ENCODE assay signal across 23 mouse cellular contexts in genomic region chr9:108055661-108056237, GRCm38 (mm10). TPM values are rescaled to one million over a fixed set of nuclear protein-coding genes. Genes with fewer than 3 reads are reported as not detected.
DNase-seq lines count a peak whose midpoint lies in the region; ATAC-seq and TF ChIP-seq lines count a peak whose summit lies in the region.
"Had no signal": no experiment of that assay in that cellular context is flagged by ENCODE, and none has a peak within 500 bp of the region (broad histone marks: within the 10 kb centered on the region; RNA-seq: fewer than 3 reads in every experiment).

No protein-coding gene starts in this region.

- H3K9ac ChIP-seq in midbrain, embryonic 11.5 days (ENCODE audit: low read length): no peak overlapping the region
- H3K9ac ChIP-seq in midbrain, embryonic 13.5 days (replicated peaks): no peak overlapping the region
- H3K9ac ChIP-seq: forebrain, embryonic 12.5 days; forebrain, embryonic 15.5 days; heart, embryonic 13.5 days; hindbrain, embryonic 14.5 days had no signal

- no peak for TF ChIP-seq CTCF in gastrocnemius, adult 2 months (IDR thresholded peaks at IDR 0.05)
- TF ChIP-seq CTCF in embryonic fibroblast, embryonic 13.5 days (IDR thresholded peaks at IDR 0.05; ENCODE audit: borderline replicate concordance, insufficient read depth, low read length): no peak

- H3K4me2 ChIP-seq in midbrain, embryonic 11.5 days: no peak overlapping the region
- no peak overlapping the region for H3K4me2 ChIP-seq in midbrain, embryonic 13.5 days (replicated peaks)
- H3K4me2 ChIP-seq: embryonic facial prominence, embryonic 13.5 days; forebrain, embryonic 12.5 days; forebrain, embryonic 15.5 days; heart, embryonic 13.5 days; hindbrain, embryonic 14.5 days had no signal

- H3K36me3 ChIP-seq in midbrain, embryonic 11.5 days (ENCODE audit: control insufficient read depth, insufficient read depth, low read length): peaks cover 12% of the 10 kb centered on the region; the same call in 1 of the 2 replicates
- H3K36me3 ChIP-seq in midbrain, embryonic 13.5 days: peaks cover 85% of the 10 kb centered on the region

- H3K4me1 ChIP-seq in midbrain, embryonic 11.5 days (ENCODE audit: control insufficient read depth, insufficient read depth, low read length): peaks cover 3% of the 10 kb centered on the region; the same call in 1 of the 2 replicates
- H3K4me1 ChIP-seq in midbrain, embryonic 13.5 days (replicated peaks): peaks cover 12% of the 10 kb centered on the region
- no peaks in the 10 kb centered on the region for H3K4me1 ChIP-seq in embryonic fibroblast, embryonic 13.5 days (ENCODE audit: control insufficient read depth, insufficient read depth, low read length)

- H3K4me3 ChIP-seq in gastrocnemius, adult 2 months: no peak overlapping the region; the same call in 1 of the 2 replicates
- H3K4me3 ChIP-seq in midbrain, embryonic 11.5 days (ENCODE audit: low read depth, low read length): no peak overlapping the region
- no peak overlapping the region for H3K4me3 ChIP-seq in midbrain, embryonic 13.5 days (replicated peaks)
- H3K4me3 ChIP-seq in embryonic fibroblast, embryonic 13.5 days (ENCODE audit: insufficient read depth, low read length): no peak overlapping the region
- H3K4me3 ChIP-seq: embryonic facial prominence, embryonic 13.5 days; forebrain, embryonic 12.5 days; forebrain, embryonic 15.5 days; heart, adult 2 months; heart, embryonic 13.5 days had no signal

- WGBS in midbrain, embryonic 11.5 days: 88% methylated on average over 6 of the region's 6 CpGs
- WGBS in midbrain, embryonic 13.5 days: 91% methylated on average over 6 of the region's 6 CpGs

- H3K27me3 ChIP-seq in midbrain, embryonic 11.5 days (ENCODE audit: control insufficient read depth, insufficient read depth, low read length): no peaks in the 10 kb centered on the region
- H3K27me3 ChIP-seq in midbrain, embryonic 13.5 days: no peaks in the 10 kb centered on the region
- H3K27me3 ChIP-seq: embryonic facial prominence, embryonic 13.5 days; forebrain, embryonic 12.5 days; forebrain, embryonic 15.5 days; heart, embryonic 13.5 days; Patski had no signal

- H3K27ac ChIP-seq in gastrocnemius, adult 2 months: peak overlapping the region; percentile 92
- no peak overlapping the region for H3K27ac ChIP-seq in midbrain, embryonic 11.5 days (ENCODE audit: low read depth, low read length)
- no peak overlapping the region for H3K27ac ChIP-seq in midbrain, embryonic 13.5 days
- H3K27ac ChIP-seq in embryonic fibroblast, embryonic 13.5 days (ENCODE audit: insufficient read depth, low read length): no peak overlapping the region
- H3K27ac ChIP-seq: embryonic facial prominence, embryonic 13.5 days; forebrain, embryonic 12.5 days; forebrain, embryonic 15.5 days; heart, adult 2 months; heart, embryonic 13.5 days; hindbrain, embryonic 14.5 days had no signal

- DNase-seq in cerebellum, adult 11-12 months: peak; percentile 18
- DNase-seq in cerebellum, postnatal 4 days (ENCODE audit: low spot score in 2 of 2): no peak
- DNase-seq in gastrocnemius, adult 2 months: no peak
- DNase-seq in gastrocnemius, postnatal 25 days: no peak
- peak; percentile 62 for DNase-seq in midbrain, embryonic 11.5 days (ENCODE audit: low spot score, missing footprints)
- no peak for DNase-seq in MN1 (ENCODE audit: low spot score)
- DNase-seq: adrenal gland, postnatal 10 days; gastrocnemius, postnatal 14 days; heart, postnatal 14 days; heart, postnatal 4 days; kidney, adult 2 months had no signal

- intact Hi-C loops in gastrocnemius, adult 2 months (cut with DNase I): no loop called here

- H3K9me3 ChIP-seq in midbrain, embryonic 11.5 days (ENCODE audit: control insufficient read depth, low read length): no peaks in the 10 kb centered on the region
- no peaks in the 10 kb centered on the region for H3K9me3 ChIP-seq in midbrain, embryonic 13.5 days
- H3K9me3 ChIP-seq: embryonic facial prominence, embryonic 13.5 days; forebrain, embryonic 12.5 days; forebrain, embryonic 15.5 days; heart, embryonic 13.5 days had no signal

- TF ChIP-seq POLR2A in embryonic fibroblast, embryonic 13.5 days (IDR thresholded peaks at IDR 0.05; ENCODE audit: low read depth, low read length): 0 out of 2 replicates have a peak, but pooled peaks have one; percentile 11

- ATAC-seq in midbrain, embryonic 11.5 days (ENCODE audit: low FRiP score): no peak
- ATAC-seq in midbrain, embryonic 13.5 days: no peak
- ATAC-seq: forebrain, embryonic 15.5 days; intestine, postnatal 0 days; Patski had no signal

RNA-seq across cellular contexts. Expression of gene Amigo3, which starts 2.8 kb away (rescaled TPM):
- 1 to 10 TPM; 1.5 to 3.1 TPM for total RNA-seq in gastrocnemius, adult 2 months (2021)
- total RNA-seq in gastrocnemius, postnatal 25 days (2021): 1 to 10 TPM; 1.9 to 2.4 TPM
- polyA plus RNA-seq in midbrain, embryonic 11.5 days (2014; fragmentation: Nextera tagmentation; extraction: Ambion mirVana): 1.5 and 2.0 TPM in 2 replicates
- polyA plus RNA-seq in midbrain, embryonic 13.5 days (2015; fragmentation: Nextera tagmentation; extraction: Ambion mirVana): 3.0 and 3.3 TPM in 2 replicates
- polyA plus RNA-seq in embryonic fibroblast, embryonic 13.5 days (2011; ENCODE audit: insufficient read length, low read depth, missing spikeins): 3.0 and 3.4 TPM in 2 replicates

RNA-seq across cellular contexts. Expression of gene Gmppb, which starts 6.7 kb away (rescaled TPM):
- total RNA-seq in gastrocnemius, adult 2 months (2021): 1 to 10 TPM; 3.3 to 6.3 TPM
- total RNA-seq in gastrocnemius, postnatal 25 days (2021): 1 to 10 TPM; 6.0 to 6.2 TPM
- 18.3 and 19.2 TPM in 2 replicates for polyA plus RNA-seq in midbrain, embryonic 11.5 days (2014; fragmentation: Nextera tagmentation; extraction: Ambion mirVana)
- 18.1 and 18.5 TPM in 2 replicates for polyA plus RNA-seq in midbrain, embryonic 13.5 days (2015; fragmentation: Nextera tagmentation; extraction: Ambion mirVana)
- 32.3 and 33.5 TPM in 2 replicates for polyA plus RNA-seq in embryonic fibroblast, embryonic 13.5 days (2011; ENCODE audit: insufficient read length, low read depth, missing spikeins)

RNA-seq across cellular contexts. Expression of gene Mst1, which starts 24.5 kb away (rescaled TPM):
- total RNA-seq in gastrocnemius, adult 2 months (2021): not detected
- not detected for total RNA-seq in gastrocnemius, postnatal 25 days (2021)
- 0.47 and 0.78 TPM in 2 replicates for polyA plus RNA-seq in midbrain, embryonic 11.5 days (2014; fragmentation: Nextera tagmentation; extraction: Ambion mirVana)
- 0.11 and 0.23 TPM in 2 replicates for polyA plus RNA-seq in midbrain, embryonic 13.5 days (2015; fragmentation: Nextera tagmentation; extraction: Ambion mirVana)
- polyA plus RNA-seq in embryonic fibroblast, embryonic 13.5 days (2011; ENCODE audit: insufficient read length, low read depth, missing spikeins): not detected in 2 replicates
- total RNA-seq: common myeloid progenitor, adult 5-6 weeks; gastrocnemius, adult 18-20 months; gastrocnemius, postnatal 14 days; heart, adult 2 months; heart, postnatal 4 days had no signal
- polyA plus RNA-seq: forebrain, embryonic 15.5 days; hindbrain, embryonic 14.5 days had no signal

RNA-seq across cellular contexts. Expression of gene Rnf123, which starts 27.4 kb away (rescaled TPM):
- 100 to 1,000 TPM; 128 to 157 TPM for total RNA-seq in gastrocnemius, adult 2 months (2021)
- total RNA-seq in gastrocnemius, postnatal 25 days (2021): 100 to 1,000 TPM; 163 to 169 TPM
- 27.2 and 29.2 TPM in 2 replicates for polyA plus RNA-seq in midbrain, embryonic 11.5 days (2014; fragmentation: Nextera tagmentation; extraction: Ambion mirVana)
- 46.2 and 55.6 TPM in 2 replicates for polyA plus RNA-seq in midbrain, embryonic 13.5 days (2015; fragmentation: Nextera tagmentation; extraction: Ambion mirVana)
- 26.4 and 31.4 TPM in 2 replicates for polyA plus RNA-seq in embryonic fibroblast, embryonic 13.5 days (2011; ENCODE audit: insufficient read length, low read depth, missing spikeins)

RNA-seq across cellular contexts. Expression of gene Apeh, which starts 38.7 kb away (rescaled TPM):
- 10 to 100 TPM; 30.6 to 33.4 TPM for total RNA-seq in gastrocnemius, adult 2 months (2021)
- 10 to 100 TPM; 32.9 to 34.4 TPM for total RNA-seq in gastrocnemius, postnatal 25 days (2021)
- 53.0 and 67.3 TPM in 2 replicates for polyA plus RNA-seq in midbrain, embryonic 11.5 days (2014; fragmentation: Nextera tagmentation; extraction: Ambion mirVana)
- 56.3 and 62.5 TPM in 2 replicates for polyA plus RNA-seq in midbrain, embryonic 13.5 days (2015; fragmentation: Nextera tagmentation; extraction: Ambion mirVana)
- 53.4 and 63.9 TPM in 2 replicates for polyA plus RNA-seq in embryonic fibroblast, embryonic 13.5 days (2011; ENCODE audit: insufficient read length, low read depth, missing spikeins)

Comparison
In these comparisons a context has a peak if more than half of its experiments do, and no peak if none do; other contexts are left out.
1. DNase-seq: peak in cerebellum, adult 11-12 months (single experiment) and midbrain, embryonic 11.5 days (single experiment); none in cerebellum, postnatal 4 days (0 of 2), gastrocnemius, adult 2 months (single experiment), gastrocnemius, postnatal 25 days (single experiment) and MN1 (single experiment).